Mouse (Mus musculus) CH12.LX (cell line): Measurements from ENCODE around the gene Ldlrad1. TPM values are rescaled to one million over a fixed set of nuclear protein-coding genes. Genes with fewer than 3 reads are reported as not detected.

Experiments used
- DNase-seq: peaks from one replicate; pipeline ENCODE4 v3.0.0-alpha.2; 2013; ENCODE audit errors: extremely low read depth
- H3K27ac ChIP-seq: 2 replicates; pipeline ENCODE4 v1.5.1; 2012; ENCODE audit warnings: low read depth, mild to moderate bottlenecking, control low read depth, moderate library complexity; ENCODE audit not compliant: insufficient read depth
- H3K27me3 ChIP-seq: replicated peaks from 2 replicates; pipeline ENCODE3; 2012; ENCODE audit warnings: inconsistent platforms
- H3K36me3 ChIP-seq, 2 experiments: replicated peaks in 1 of 2; 2 replicates each; pipeline versions ENCODE3 to v1.6.1; 2012; ENCODE audit warnings: inconsistent platforms in 1 of 2, low read length in 1 of 2, mild to moderate bottlenecking in 1 of 2, mixed read lengths in 1 of 2, moderate library complexity in 1 of 2; ENCODE audit not compliant: control insufficient read depth in 1 of 2, insufficient read depth in 1 of 2
- H3K4me1 ChIP-seq, 2 experiments: 2 replicates each; pipeline ENCODE4 v1.6.1; 2012; ENCODE audit warnings: inconsistent platforms in 1 of 2, moderate library complexity in 1 of 2; ENCODE audit not compliant: insufficient read depth in 2 of 2, control insufficient read depth in 1 of 2
- H3K4me2 ChIP-seq: 2 replicates; pipeline ENCODE4 v1.6.1; 2012; ENCODE audit warnings: low read depth, mild to moderate bottlenecking, control low read depth; ENCODE audit not compliant: poor library complexity, insufficient read depth, severe bottlenecking
- H3K4me3 ChIP-seq, 3 experiments: fragments of 150-350 bp in 1 of 3; sonication (generic) in 1 of 3; replicated peaks in 1 of 3; 2 replicates each; pipeline versions ENCODE3 to v1.5.1; 2011 to 2012; ENCODE audit warnings: low read depth in 2 of 3, low read length in 2 of 3, mild to moderate bottlenecking in 2 of 3, moderate library complexity in 2 of 3, control low read depth in 1 of 3, improper control_type of control experiment in 1 of 3, inconsistent platforms in 1 of 3, mixed read lengths in 1 of 3; ENCODE audit not compliant: poor library complexity in 1 of 3
- H3K79me2 ChIP-seq: replicated peaks from 2 replicates; pipeline ENCODE4 v1.6.1; 2012; ENCODE audit warnings: mild to moderate bottlenecking, moderate library complexity; ENCODE audit not compliant: control insufficient read depth, poor library complexity, insufficient read depth, severe bottlenecking; ENCODE audit errors: extremely low read depth
- H3K9ac ChIP-seq: 2 replicates; pipeline ENCODE4 v1.6.1; 2012; ENCODE audit warnings: low read depth, mild to moderate bottlenecking, control low read depth, moderate library complexity; ENCODE audit not compliant: insufficient read depth
- H3K9me3 ChIP-seq: replicated peaks from 2 replicates; pipeline ENCODE3; 2012; ENCODE audit warnings: low read length, inconsistent platforms, mixed read lengths
- CHD1 ChIP-seq: IDR thresholded peaks from 2 replicates; pipeline ENCODE4 v1.6.1; 2012; ENCODE audit warnings: low read depth, low read length, improper control_type of control experiment, inconsistent platforms
- CTCF ChIP-seq, 2 experiments: IDR thresholded peaks in 1 of 2; conservative IDR thresholded peaks in 1 of 2; 2 replicates each; pipeline ENCODE4 v1.5.1; 2011 to 2012; ENCODE audit warnings: low read depth in 2 of 2, low read length in 2 of 2, improper control_type of control experiment in 1 of 2, inconsistent platforms in 1 of 2, mild to moderate bottlenecking in 1 of 2, moderate library complexity in 1 of 2
- E2F4 ChIP-seq: IDR thresholded peaks from 2 replicates; pipeline ENCODE4 v1.6.1; 2011; ENCODE audit warnings: low read depth, low read length, improper control_type of control experiment; ENCODE audit not compliant: insufficient replicate concordance
- ELF1 ChIP-seq: IDR thresholded peaks from 2 replicates; pipeline ENCODE4 v1.6.1; 2014; ENCODE audit warnings: low read depth, mild to moderate bottlenecking, inconsistent platforms, low read length, improper control_type of control experiment
- GABPA ChIP-seq: IDR thresholded peaks from 2 replicates; pipeline ENCODE4 v1.6.1; 2012; ENCODE audit warnings: low read depth, low read length, improper control_type of control experiment, inconsistent platforms; ENCODE audit not compliant: insufficient replicate concordance
- HCFC1 ChIP-seq: IDR thresholded peaks from 2 replicates; pipeline ENCODE4 v1.6.1; 2012; ENCODE audit warnings: low read depth, mild to moderate bottlenecking, inconsistent platforms, low read length, improper control_type of control experiment
- IRF4 ChIP-seq: IDR thresholded peaks from 2 replicates; pipeline ENCODE4 v1.6.1; 2014; ENCODE audit warnings: low read depth, mild to moderate bottlenecking, inconsistent platforms, low read length, improper control_type of control experiment
- KAT2A ChIP-seq: IDR thresholded peaks from 2 replicates; pipeline ENCODE4 v1.6.1; 2012; ENCODE audit warnings: low read length, improper control_type of control experiment, inconsistent platforms; ENCODE audit not compliant: insufficient replicate concordance
- MAFK ChIP-seq: IDR thresholded peaks from 2 replicates; pipeline ENCODE4 v1.6.1; 2011; ENCODE audit warnings: low read length, improper control_type of control experiment; ENCODE audit not compliant: insufficient replicate concordance
- MEF2A ChIP-seq: IDR thresholded peaks from 2 replicates; pipeline ENCODE4 v1.6.1; 2014; ENCODE audit warnings: low read depth, mild to moderate bottlenecking, inconsistent platforms, low read length, improper control_type of control experiment, borderline replicate concordance
- MYC ChIP-seq: IDR thresholded peaks from 2 replicates; pipeline ENCODE4 v1.6.1; 2011; ENCODE audit warnings: low read depth, mild to moderate bottlenecking, improper control_type of control experiment, low read length
- NELFE ChIP-seq: IDR thresholded peaks from 2 replicates; pipeline ENCODE4 v1.6.1; 2011; ENCODE audit warnings: low read depth, low read length, improper control_type of control experiment
- RCOR1 ChIP-seq: conservative IDR thresholded peaks from 2 replicates; pipeline ENCODE4 v1.6.1; 2012; ENCODE audit warnings: low read depth, mild to moderate bottlenecking, inconsistent platforms, low read length, improper control_type of control experiment
- SMC3 ChIP-seq: IDR thresholded peaks from 2 replicates; pipeline ENCODE4 v1.6.1; 2011; ENCODE audit warnings: low read depth, low read length, improper control_type of control experiment
- TBP ChIP-seq: conservative IDR thresholded peaks from 2 replicates; pipeline ENCODE4 v1.6.1; 2011; ENCODE audit warnings: low read depth, low read length, improper control_type of control experiment
- TCF12 ChIP-seq: IDR thresholded peaks from 2 replicates; pipeline ENCODE4 v1.6.1; 2014; ENCODE audit warnings: low read depth, mild to moderate bottlenecking, inconsistent platforms, low read length, improper control_type of control experiment
- USF1 ChIP-seq: IDR thresholded peaks from 2 replicates; pipeline ENCODE4 v1.6.1; 2014; ENCODE audit warnings: low read depth, mild to moderate bottlenecking, inconsistent platforms, low read length, improper control_type of control experiment
- USF2 ChIP-seq: conservative IDR thresholded peaks from 2 replicates; pipeline ENCODE4 v1.6.1; 2011; ENCODE audit warnings: low read depth, low read length, improper control_type of control experiment
- ZC3H11A ChIP-seq: IDR thresholded peaks from 2 replicates; pipeline ENCODE4 v1.6.1; 2012; ENCODE audit warnings: low read depth, mild to moderate bottlenecking, inconsistent platforms, low read length, improper control_type of control experiment
- ZKSCAN1 ChIP-seq: IDR thresholded peaks from 2 replicates; pipeline ENCODE4 v1.6.1; 2012; ENCODE audit warnings: low read depth, inconsistent platforms, low read length, improper control_type of control experiment, borderline replicate concordance
- ZMIZ1 ChIP-seq: IDR thresholded peaks from 2 replicates; pipeline ENCODE4 v1.6.1; 2012; ENCODE audit warnings: low read depth, mild to moderate bottlenecking, inconsistent platforms, low read length, improper control_type of control experiment
- dilution Hi-C: fragments of 300-500 bp; cut with MboI; formaldehyde crosslinking; loops from 2 replicates; pipeline ENCODE4 v1.14.3; 2020; ENCODE audit warnings: low sequenced_read_pairs; ENCODE audit not compliant: extremely low pct_unique_long_range_greater_than_20kb, extremely low pct_ligation_motif_present
- in situ Hi-C: fragments of 300-500 bp; cut with MboI; formaldehyde crosslinking; loops from 3 replicates; pipeline ENCODE4 v1.14.3; 2019; ENCODE audit warnings: low sequenced_read_pairs, low pct_ligation_motif_present, low pct_unique_long_range_greater_than_20kb, mixed read lengths
- polyA plus RNA-seq: library from polyadenylated mRNA; unstranded; fragments of >175 nt; gene quantifications from 2 replicates; pipeline ENCODE4 v1.2.1, GENCODE M21; 2012; ENCODE audit warnings: low read depth; ENCODE audit not compliant: insufficient read length
- total RNA-seq, 2 experiments: library from RNA; depleted of rRNA; stranded (reverse); fragments of 300-350 nt in 1 of 2; fragments of >200 nt in 1 of 2; gene quantifications; 2 replicates each; pipeline ENCODE4 v1.2.3; 2012 to 2014

Ldlrad1 gene
- total and polyA plus RNA-seq, 3 experiments: not detected

DNA sequence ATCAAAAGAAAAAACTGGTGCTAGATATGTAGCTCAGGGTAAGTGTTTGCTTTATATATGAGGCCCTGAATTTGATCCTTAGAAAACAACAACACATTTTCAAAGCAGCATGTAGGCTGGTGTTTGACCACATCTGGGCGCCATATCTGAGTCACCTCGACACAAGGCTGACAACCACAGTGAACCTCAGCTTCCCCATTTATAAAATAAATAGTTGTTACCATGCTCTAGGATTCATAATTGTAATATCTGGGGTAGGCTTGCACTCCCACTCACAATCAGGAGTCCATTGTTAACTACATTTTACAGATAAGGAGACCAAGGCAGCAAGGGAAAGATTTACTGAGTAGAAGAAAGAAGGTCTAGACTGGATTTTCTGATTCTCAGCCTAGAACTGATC is 17.3 kb downstream of the Ldlrad1 start:
- Histone ChIP-seq H3K9ac (no peak overlapping the region), H3K27me3 (no peaks in the 10 kb centered on the region), H3K9me3 (no peaks in the 10 kb centered on the region), H3K36me3 (peaks cover 0 to 8% of the 10 kb centered on the region in 2 experiments), H3K27ac (no peak overlapping the region), H3K79me2 (no peaks in the 10 kb centered on the region)
- dilution Hi-C loops: no loop called here
- in situ Hi-C loops: no loop called here
- DNase-seq: peak; percentile 8
- TF ChIP-seq SMC3 (no peak), TCF12 (no peak), E2F4 (no peak), GABPA (no peak), MYC (no peak), ZC3H11A (no peak), CTCF (conservative IDR thresholded peaks at IDR 0.05 in 1 of 2, IDR thresholded peaks at IDR 0.05 in 1 of 2; ENCODE audit: low read depth in 2 of 2, low read length in 2 of 2) (no peak), CHD1 (no peak), ZKSCAN1 (no peak), ZMIZ1 (no peak)
- TF ChIP-seq, all 38 proteins: peak for 0
- H3K4me3 ChIP-seq: no peak overlapping the region
- no peak overlapping the region for H3K4me2 ChIP-seq
- H3K4me1 ChIP-seq: no peaks in the 10 kb centered on the region

DNA sequence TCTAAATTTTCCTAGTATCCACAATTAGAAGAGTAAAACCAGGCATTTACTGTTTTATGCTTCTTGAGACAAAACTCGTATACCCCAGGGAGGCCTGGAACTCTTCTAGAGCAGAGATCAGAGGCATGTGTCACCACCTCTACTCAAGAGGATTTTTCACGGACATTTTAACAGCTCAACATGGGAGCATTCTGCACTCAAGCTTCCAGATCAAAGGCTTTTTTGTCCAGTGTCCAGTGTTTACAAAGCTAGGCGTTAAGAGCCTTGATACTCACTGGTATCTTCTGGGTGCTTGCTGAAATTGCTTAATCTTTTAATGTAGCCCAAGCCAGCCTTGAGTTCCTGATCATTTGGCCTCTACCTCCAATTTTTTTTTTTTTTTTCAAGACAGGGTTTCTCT is 23.2 kb downstream of the Ldlrad1 start:
- Histone ChIP-seq H3K4me2 (no peak overlapping the region), H3K36me3 (peaks cover 23 to 56% of the 10 kb centered on the region in 2 experiments), H3K9me3 (no peaks in the 10 kb centered on the region), H3K9ac (no peak overlapping the region), H3K4me3 (no peak overlapping the region), H3K79me2 (no peaks in the 10 kb centered on the region), H3K4me1 (no peaks in the 10 kb centered on the region), H3K27me3 (no peaks in the 10 kb centered on the region), H3K27ac (no peak overlapping the region)
- dilution Hi-C loops: no loop called here
- in situ Hi-C loops: no loop called here
- DNase-seq: no peak
- TF ChIP-seq MAFK (no peak), ZKSCAN1 (no peak), USF1 (no peak), HCFC1 (no peak), TBP (no peak), CTCF (conservative IDR thresholded peaks at IDR 0.05 in 1 of 2, IDR thresholded peaks at IDR 0.05 in 1 of 2; ENCODE audit: low read depth in 2 of 2, low read length in 2 of 2) (no peak), ZC3H11A (no peak), RCOR1 (no peak), NELFE (no peak), USF2 (no peak), KAT2A (no peak), SMC3 (no peak), E2F4 (no peak), IRF4 (no peak), ELF1 (no peak), MEF2A (no peak)
